Mouse (Mus musculus) midbrain, embryonic 15.5 days (tissue): Measurements from ENCODE around the gene Rtkn. TPM values are rescaled to one million over a fixed set of nuclear protein-coding genes. Genes with fewer than 3 reads are reported as not detected.

Experiments
- ATAC-seq: fragments of 200-750 bp; cut with Nextera tagmentation; replicated peaks from 2 replicates; pipeline ENCODE4 v1.8.0; 2017; ENCODE audit warnings: moderate TSS enrichment
- H3K27ac ChIP-seq: fragments of 300-500 bp; sonication (generic); 2 replicates; pipeline ENCODE4 v1.5.1; 2015; ENCODE audit warnings: mild to moderate bottlenecking, inconsistent platforms
- H3K27me3 ChIP-seq: fragments of 300-500 bp; sonication (generic); replicated peaks from 2 replicates; pipeline ENCODE4 v1.6.1; 2015; ENCODE audit warnings: inconsistent platforms
- H3K36me3 ChIP-seq: fragments of 300-500 bp; sonication (generic); replicated peaks from 2 replicates; pipeline ENCODE4 v1.6.1; 2015; ENCODE audit warnings: inconsistent platforms
- H3K4me1 ChIP-seq: fragments of 300-500 bp; sonication (generic); 2 replicates; pipeline ENCODE4 v1.6.1; 2015; ENCODE audit warnings: inconsistent platforms
- H3K4me2 ChIP-seq: fragments of 300-500 bp; sonication (generic); 2 replicates; pipeline ENCODE4 v1.6.1; 2015; ENCODE audit warnings: inconsistent platforms, mild to moderate bottlenecking, moderate library complexity
- H3K4me3 ChIP-seq: fragments of 300-500 bp; sonication (generic); 2 replicates; pipeline ENCODE4 v1.5.1; 2015; ENCODE audit warnings: mild to moderate bottlenecking, inconsistent platforms
- H3K9ac ChIP-seq: fragments of 300-500 bp; sonication (generic); 2 replicates; pipeline ENCODE4 v1.6.1; 2015; ENCODE audit warnings: mild to moderate bottlenecking, inconsistent platforms
- H3K9me3 ChIP-seq: fragments of 300-500 bp; sonication (generic); 2 replicates; pipeline ENCODE4 v1.6.1; 2016; ENCODE audit warnings: inconsistent platforms
- WGBS: fragments of 180-500 bp; shearing (Covaris S2); methylation state at CpG from one replicate; pipeline ENCODE4 v1.1.7; 2015; ENCODE audit warnings: mixed read lengths; 5-methylcytosine and 5-hydroxymethylcytosine counted together
- microRNA counts: library from miRNA; unstranded; fragments of <30 nt; microRNA quantifications from one replicate; lab custom pipeline; 2016
- microRNA-seq: library from miRNA; unstranded; fragments of <30 nt; microRNA quantifications from one replicate; pipeline ENCODE4, GENCODE M21; 2016
- polyA plus RNA-seq: library from polyadenylated mRNA; unstranded; fragments of >200 nt; fragmentation: Nextera tagmentation; extraction: Ambion mirVana; gene quantifications from 2 replicates; pipeline ENCODE4 v1.2.1, GENCODE M21; 2015

Rtkn gene
- polyA plus RNA-seq, 1 experiment from 2014 or later, result 10.9 TPM

DNA sequence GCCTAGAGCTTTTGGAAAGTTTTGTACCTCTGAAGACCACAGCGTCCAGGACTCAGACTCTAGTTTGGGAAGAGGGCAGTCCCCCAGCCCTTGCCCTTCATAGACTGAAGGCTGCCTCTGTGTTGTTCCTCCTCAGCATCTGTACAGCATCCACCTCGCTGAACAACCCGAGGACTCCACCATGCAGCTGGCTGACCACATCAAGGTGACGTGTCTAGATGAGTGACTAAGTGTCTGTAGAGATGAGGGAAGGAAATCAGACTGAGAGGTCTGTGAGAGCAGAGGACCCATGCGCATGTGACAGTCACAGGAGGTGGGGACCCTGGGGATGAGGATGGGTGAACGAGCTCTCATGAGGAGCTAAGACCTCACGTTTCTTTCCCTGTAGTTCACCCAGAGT is 58.3 kb downstream of the Rtkn start:
- Histone ChIP-seq H3K4me1 (peaks cover under 1% of the 10 kb centered on the region), H3K27ac (no peak overlapping the region), H3K36me3 (peaks cover 88% of the 10 kb centered on the region), H3K4me3 (no peak overlapping the region), H3K9me3 (no peaks in the 10 kb centered on the region), H3K27me3 (no peaks in the 10 kb centered on the region), H3K4me2 (no peak overlapping the region), H3K9ac (no peak overlapping the region)
- 94% methylated on average over 7 of the region's 7 CpGs for WGBS
- no peak for ATAC-seq

DNA sequence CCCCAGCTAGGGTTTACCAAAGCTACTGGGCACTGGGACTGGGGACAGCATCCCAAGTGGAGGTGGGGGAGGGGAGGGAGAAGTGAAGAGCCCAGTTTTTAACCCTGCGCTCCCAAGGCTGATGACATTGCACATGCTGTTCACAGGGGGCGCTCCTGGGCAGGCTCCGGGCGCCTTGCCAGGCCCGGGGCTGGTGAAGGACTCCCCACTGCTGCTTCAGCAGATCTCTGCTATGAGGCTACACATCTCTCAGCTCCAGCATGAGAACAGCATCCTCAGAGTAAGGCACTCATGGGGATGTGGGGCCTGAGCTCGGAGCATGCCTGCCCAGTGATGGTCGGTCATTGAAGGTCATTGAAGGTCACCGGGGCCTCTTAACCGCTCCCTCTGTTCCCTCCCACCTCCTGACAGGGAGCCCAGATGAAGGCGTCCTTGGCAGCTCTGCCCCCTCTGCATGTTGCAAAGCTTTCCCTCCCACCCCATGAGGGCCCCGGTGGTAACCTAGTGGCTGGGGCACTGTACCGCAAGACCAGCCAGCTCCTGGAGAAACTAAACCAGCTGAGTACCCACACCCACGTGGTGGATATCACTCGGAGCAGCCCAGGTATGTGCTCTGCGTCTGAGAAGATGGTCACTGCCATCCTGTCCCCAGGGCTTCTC is 62.2 kb downstream of the Rtkn start:
- Histone ChIP-seq H3K4me3 (no peak overlapping the region), H3K9me3 (no peaks in the 10 kb centered on the region), H3K27me3 (no peaks in the 10 kb centered on the region), H3K36me3 (peaks cover 75% of the 10 kb centered on the region), H3K4me1 (no peaks in the 10 kb centered on the region), H3K4me2 (no peak overlapping the region), H3K9ac (no peak overlapping the region), H3K27ac (no peak overlapping the region)
- 44% methylated on average over 15 of the region's 15 CpGs for WGBS
- no peak for ATAC-seq

MicroRNA genes within 50 kb of the gene (microRNA counts, 519-probe panel; counts per million panel counts)
- microRNA mmu-miR-3470a+mmu-miR-3470b (lab: Ali Mortazavi, UCI), result 1,813 counts per million, percentile 12 among the panel's probes with 10 or more counts

Small RNAs within 50 kb of the gene (microRNA-seq; reads per million reads assigned to microRNA genes)
- not detected for gene Mir3470a

Other genes with a start within 250 kb of the Rtkn start
- 20.3 and 21.7 TPM in 2 replicates for gene Sema4f, start 195.7 kb upstream of the Rtkn start, polyA plus RNA-seq
- gene M1ap, start 188.6 kb upstream of the Rtkn start, polyA plus RNA-seq, result 0.22 TPM in 1 of 2 replicates, not detected in the other
- 2.3 TPM in 2 replicates for gene Dok1, start 102.0 kb upstream of the Rtkn start, polyA plus RNA-seq
- 6.8 and 7.6 TPM in 2 replicates for gene Loxl3, start 101.3 kb upstream of the Rtkn start, polyA plus RNA-seq
- 182 and 198 TPM in 2 replicates for gene Aup1, start 80.9 kb upstream of the Rtkn start, polyA plus RNA-seq
- 79.0 and 81.2 TPM in 2 replicates for gene Htra2, start 80.2 kb upstream of the Rtkn start, polyA plus RNA-seq
- 0.51 and 0.75 TPM in 2 replicates for gene Dqx1, start 77.6 kb upstream of the Rtkn start, polyA plus RNA-seq
- not detected in 2 replicates for gene Tlx2, start 65.2 kb upstream of the Rtkn start, polyA plus RNA-seq
- 56.3 and 56.8 TPM in 2 replicates for gene Pcgf1, start 57.6 kb upstream of the Rtkn start, polyA plus RNA-seq
- gene Lbx2, start 49.1 kb upstream of the Rtkn start, polyA plus RNA-seq, result 0.36 TPM in 1 of 2 replicates, not detected in the other
- gene Ccdc142, start 33.9 kb upstream of the Rtkn start, polyA plus RNA-seq, result 6.9 and 8.1 TPM in 2 replicates
- gene Gm42688, start 33.8 kb upstream of the Rtkn start, polyA plus RNA-seq, result 7.3 and 7.4 TPM in 2 replicates
- 102 and 105 TPM in 2 replicates for gene Mrpl53, start 26.4 kb upstream of the Rtkn start, polyA plus RNA-seq
- gene Mogs, start 20.0 kb upstream of the Rtkn start, polyA plus RNA-seq, result 24.7 and 27.0 TPM in 2 replicates
- gene Wbp1, start 13.9 kb upstream of the Rtkn start, polyA plus RNA-seq, result 176 and 196 TPM in 2 replicates
- gene Ino80b, start 10.0 kb upstream of the Rtkn start, polyA plus RNA-seq, result 13.6 and 15.1 TPM in 2 replicates
- 20.8 and 21.6 TPM in 2 replicates for gene Wdr54, start 20.9 kb downstream of the Rtkn start, polyA plus RNA-seq
- 9.5 and 12.0 TPM in 2 replicates for gene 1700003E16Rik, start 20.9 kb downstream of the Rtkn start, polyA plus RNA-seq
- gene Dctn1, start 30.5 kb downstream of the Rtkn start, polyA plus RNA-seq, result 162 TPM in 2 replicates
- 0.37 and 0.41 TPM in 2 replicates for gene Slc4a5, start 84.4 kb downstream of the Rtkn start, polyA plus RNA-seq
- 28.9 and 31.0 TPM in 2 replicates for gene Mthfd2, start 190.4 kb downstream of the Rtkn start, polyA plus RNA-seq
- 22.8 and 23.4 TPM in 2 replicates for gene Mob1a, start 190.6 kb downstream of the Rtkn start, polyA plus RNA-seq
- 44.0 and 54.3 TPM in 2 replicates for gene Bola3, start 213.7 kb downstream of the Rtkn start, polyA plus RNA-seq